Mouse (Mus musculus): ENCODE measurements around the gene Pxdn.

Gene Pxdn

DNA sequence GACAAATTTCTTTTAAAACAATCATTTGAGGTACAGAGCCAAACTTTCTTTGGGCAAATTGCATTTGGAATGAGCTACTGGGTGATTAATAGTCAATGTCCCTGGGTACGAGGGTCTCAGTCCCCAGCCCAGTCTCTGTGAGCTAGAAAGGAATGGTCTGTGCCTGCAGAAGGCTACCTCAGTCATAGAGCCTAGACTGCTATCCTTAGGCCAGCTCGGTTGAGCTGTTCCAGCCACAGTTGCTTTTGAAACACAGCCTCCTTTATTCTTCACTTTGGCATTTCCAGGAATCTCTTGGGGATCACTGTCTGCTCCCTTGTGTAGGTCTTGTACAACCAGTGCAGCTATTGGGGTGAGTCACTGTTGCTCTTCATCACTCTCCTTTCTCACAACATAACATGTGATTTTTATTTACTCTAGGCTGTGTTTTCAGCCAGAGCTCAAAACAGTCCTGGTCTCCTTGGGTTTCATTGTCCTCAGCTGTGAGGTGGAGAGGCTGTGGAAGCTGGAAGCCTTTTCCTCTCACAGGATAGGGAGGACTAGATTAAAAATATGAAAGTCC is 86.9 kb downstream of the Pxdn start:
- no peak for DNase-seq (ENCODE audit: low read depth, low spot score)

GRCm38 (mm10) chr12:30027721-30028340 is 90.4 kb downstream of the Pxdn start:
- no peak for DNase-seq (ENCODE audit: low read depth, low spot score)

GRCm38 (mm10) chr12:30029111-30029510 is 91.7 kb downstream of the Pxdn start:
- no peak for DNase-seq (ENCODE audit: low read depth, low spot score)

DNA sequence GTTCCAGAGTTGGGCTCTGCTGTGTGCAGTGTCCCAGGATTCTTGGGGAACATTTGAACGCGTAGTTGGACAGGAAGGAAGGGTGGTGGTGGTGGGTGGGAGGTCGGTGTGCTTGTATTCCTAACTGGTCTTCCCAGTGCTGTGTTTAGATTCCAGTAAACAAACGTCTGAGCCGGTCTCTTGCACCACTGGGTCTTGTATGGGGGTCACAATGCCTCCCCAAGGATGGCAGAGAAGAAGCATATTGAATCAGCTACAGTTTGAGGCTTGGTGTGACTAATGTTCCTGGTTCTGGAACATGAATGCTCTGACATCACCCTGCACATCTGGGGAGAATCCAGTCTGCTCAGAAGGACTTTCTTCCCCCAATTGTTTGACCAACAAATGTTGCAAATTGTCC is 93.2 kb downstream of the Pxdn start:
- no peak for DNase-seq (ENCODE audit: low read depth, low spot score)

DNA sequence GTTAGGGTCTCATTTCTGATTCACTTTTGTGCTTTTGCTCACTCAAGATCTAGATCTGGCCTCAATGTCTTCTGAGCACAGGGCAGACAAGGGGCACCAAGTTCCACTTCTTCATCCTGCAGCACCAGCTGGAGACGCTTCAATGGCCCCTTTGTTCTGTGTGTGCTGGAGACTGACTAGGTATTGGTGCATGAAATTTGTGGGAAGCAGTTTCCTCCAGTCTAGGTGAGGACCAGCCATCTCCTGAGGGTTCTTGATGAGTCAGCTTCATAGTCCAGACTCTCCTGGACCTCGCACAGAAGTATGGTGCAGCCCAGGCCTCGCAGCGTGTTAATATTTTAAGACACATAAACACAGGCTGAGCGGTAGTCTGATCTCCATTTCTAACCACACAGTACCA is 97.3 kb downstream of the Pxdn start:
- no peak for DNase-seq (ENCODE audit: low read depth, low spot score)

DNA sequence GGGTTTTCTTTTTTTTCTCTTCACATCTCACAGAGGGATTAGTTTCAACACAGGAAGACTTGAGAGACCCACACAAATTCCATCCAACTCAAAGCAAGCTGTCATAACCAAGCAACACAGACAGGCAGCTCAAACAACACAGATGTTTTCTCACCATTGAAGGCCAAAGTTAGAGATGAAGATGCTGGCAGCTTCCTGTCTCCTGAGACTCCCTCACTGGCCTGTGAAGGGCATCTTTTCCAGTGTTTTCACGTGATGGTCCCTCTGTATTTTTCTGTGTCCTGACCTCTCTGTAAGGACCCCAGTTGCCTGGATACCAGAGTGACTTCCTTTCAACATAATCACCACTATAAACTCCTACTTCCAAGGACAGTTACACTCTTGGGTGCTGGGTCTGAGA is 98.0 kb downstream of the Pxdn start:
- DNase-seq (ENCODE audit: low read depth, low spot score): no peak

GRCm38 (mm10) chr12:30035841-30036568 is 98.6 kb downstream of the Pxdn start:
- no peak for DNase-seq (ENCODE audit: low read depth, low spot score)

- DNase-seq (ENCODE audit: low read depth, low spot score): no peak
Measured at GRCm38 (mm10) chr12:30036569-30037055, 99.2 kb downstream of the Pxdn start.

- DNase-seq (ENCODE audit: low read depth, low spot score): no peak
Measured at GRCm38 (mm10) chr12:30039565-30039964, 102.2 kb downstream of the Pxdn start.

- no peak for DNase-seq (ENCODE audit: low read depth, low spot score)
Measured at GRCm38 (mm10) chr12:30040150-30040549, 102.7 kb downstream of the Pxdn start.

DNA sequence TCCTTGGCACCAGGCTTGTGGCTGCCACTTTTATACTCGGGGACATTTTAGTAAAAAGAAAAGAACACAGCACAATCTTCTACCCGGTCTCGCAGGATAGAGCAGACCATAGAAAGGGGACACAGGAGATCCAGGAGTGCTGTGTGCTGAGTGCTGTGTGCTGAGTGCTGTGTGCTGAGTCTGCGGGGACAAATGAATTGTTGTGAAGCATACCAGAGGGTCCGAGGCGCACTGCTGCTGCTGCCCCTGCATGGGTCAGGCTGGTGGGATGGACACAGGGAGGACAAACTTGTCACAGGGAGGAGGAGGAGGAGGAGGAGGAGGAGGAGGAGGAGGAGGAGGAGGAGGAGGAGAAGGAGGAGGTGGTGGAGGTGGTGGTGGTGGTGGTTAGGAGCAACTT is 111.4 kb downstream of the Pxdn start:
- no peak for DNase-seq (ENCODE audit: low read depth, low spot score)

GRCm38 (mm10) chr12:30049818-30050217 is 112.4 kb downstream of the Pxdn start:
- DNase-seq (ENCODE audit: low read depth, low spot score): no peak

DNA sequence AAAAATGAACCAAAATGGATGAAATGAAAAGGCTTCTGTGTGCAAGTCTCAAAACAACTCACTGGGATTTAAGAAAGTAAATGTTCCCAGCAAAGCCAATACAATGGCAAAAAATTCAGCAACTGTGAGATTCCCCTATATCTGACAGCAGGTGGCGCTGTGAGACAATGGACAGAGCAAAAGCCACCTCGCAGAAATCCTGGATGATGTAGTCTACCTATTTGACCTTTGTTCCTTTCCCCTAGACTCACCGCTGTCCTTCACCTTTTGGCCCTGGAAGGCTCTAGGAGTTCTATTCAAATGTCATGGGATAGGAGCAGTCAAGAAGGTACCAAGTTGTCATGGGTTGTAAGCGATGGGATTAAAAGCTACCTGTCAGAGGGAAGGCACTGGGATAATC is 112.8 kb downstream of the Pxdn start:
- DNase-seq (ENCODE audit: low read depth, low spot score): peak; percentile 31

DNA sequence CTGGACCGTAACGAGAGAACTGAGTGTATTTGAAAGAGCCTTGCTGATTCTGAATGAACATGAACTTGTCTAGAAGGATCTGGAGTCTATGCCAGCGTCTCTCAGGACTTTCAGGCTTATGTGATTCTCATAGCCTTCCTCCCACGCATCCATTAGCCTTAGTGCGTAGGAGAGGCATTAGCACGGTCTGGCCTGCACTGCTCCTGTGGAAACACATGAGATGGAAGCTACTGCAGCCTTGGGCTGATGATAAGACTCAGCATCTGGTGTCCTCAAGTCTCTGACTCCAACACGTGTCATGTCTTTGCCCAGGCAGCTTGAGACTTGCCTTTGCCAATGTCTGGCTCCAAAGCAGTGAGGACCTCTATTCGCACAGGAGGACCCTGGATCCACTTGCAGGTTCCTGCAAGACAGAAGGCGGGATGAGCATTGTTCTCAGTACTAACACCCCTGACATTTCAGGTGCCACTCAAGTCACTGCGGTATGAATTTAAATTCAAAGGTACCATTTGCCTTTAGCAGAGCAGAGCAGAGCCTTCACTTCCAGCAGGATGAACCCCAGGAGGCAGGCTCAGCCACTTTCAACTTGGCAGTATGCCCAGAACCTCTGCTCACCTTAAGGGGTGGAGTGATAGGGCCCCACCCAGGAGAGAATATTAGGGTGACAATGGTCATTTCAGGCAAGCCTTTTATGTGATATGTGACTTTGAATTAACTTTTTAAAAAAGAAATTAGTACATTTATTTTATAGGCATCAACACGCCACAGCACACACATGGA is 117.5 kb downstream of the Pxdn start:
- DNase-seq (ENCODE audit: low read depth, low spot score): no peak

DNA sequence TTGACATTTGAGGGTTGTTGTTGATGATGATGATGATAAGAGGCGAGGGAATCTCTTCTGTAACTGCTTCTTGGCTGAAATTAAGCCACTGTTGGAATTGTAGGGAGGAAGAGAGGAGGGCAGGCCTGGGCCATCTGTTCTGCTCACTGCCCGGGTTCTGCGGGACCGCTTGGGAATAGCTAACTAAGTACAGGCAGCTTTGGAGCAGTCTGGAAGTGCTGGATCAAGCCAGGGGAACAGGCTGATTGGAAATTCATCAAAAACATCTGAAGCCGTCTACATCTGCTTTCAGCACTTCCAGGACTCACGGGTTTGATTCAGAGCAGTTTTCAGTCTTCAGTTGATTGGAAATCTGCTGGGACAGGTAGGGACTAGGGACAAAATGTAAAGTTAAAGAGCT is 120.6 kb downstream of the Pxdn start:
- no peak for DNase-seq (ENCODE audit: low read depth, low spot score)

- DNase-seq (ENCODE audit: low read depth, low spot score): no peak
Measured at GRCm38 (mm10) chr12:30061503-30062117, 124.2 kb downstream of the Pxdn start.

- no peak for DNase-seq (ENCODE audit: low read depth, low spot score)
Measured at GRCm38 (mm10) chr12:30062118-30062505, 124.7 kb downstream of the Pxdn start.
